Mouse (Mus musculus): ENCODE measurements around the gene Cbl. TPM values are rescaled to one million over a fixed set of nuclear protein-coding genes. Genes with fewer than 3 reads are reported as not detected.

The Cbl gene
- polyA plus RNA-seq, 2 experiments from 2014 or later: 22.8 to 25.0 TPM

DNA sequence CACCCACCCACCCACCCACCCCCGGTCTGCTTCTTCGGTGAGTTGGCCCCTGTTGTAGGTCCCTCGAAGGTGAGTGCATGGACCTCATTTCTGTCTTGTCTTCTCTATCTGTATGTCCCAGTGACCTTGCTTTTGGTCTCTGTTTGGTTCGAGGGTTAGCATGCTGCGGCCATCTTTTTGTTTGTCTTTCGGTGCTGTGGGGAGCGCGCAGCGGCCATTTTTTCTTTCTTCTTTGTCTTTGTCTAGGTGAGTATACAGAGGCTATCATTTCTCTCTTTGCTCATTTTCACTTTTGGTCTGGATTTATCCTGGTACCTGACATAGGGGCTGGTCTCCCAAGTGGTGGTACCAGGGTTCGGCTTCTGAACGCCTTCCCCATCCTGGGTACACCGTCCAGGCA lies 55.0 kb downstream of the Cbl start:
- no peak for ATAC-seq

DNA sequence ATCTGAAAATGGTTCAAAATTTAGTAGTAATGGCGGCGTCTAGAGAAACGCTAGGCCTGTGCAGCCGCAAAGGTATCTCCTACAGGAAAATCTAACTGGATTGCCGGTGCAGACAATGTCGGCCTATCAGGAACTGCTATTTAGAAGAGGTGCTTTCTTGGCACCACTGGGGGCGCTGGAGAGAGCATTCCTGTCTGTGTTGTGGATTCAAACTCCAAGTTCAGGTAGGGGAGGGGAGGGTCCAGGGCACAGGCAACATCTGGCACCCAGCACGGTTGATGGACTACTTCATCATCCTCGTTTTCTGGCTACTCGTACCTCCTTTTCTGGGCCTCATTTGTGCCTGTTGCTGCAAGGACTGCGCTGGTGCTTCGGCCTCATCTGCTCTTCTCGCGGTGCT lies 55.5 kb downstream of the Cbl start:
- no peak for ATAC-seq

DNA sequence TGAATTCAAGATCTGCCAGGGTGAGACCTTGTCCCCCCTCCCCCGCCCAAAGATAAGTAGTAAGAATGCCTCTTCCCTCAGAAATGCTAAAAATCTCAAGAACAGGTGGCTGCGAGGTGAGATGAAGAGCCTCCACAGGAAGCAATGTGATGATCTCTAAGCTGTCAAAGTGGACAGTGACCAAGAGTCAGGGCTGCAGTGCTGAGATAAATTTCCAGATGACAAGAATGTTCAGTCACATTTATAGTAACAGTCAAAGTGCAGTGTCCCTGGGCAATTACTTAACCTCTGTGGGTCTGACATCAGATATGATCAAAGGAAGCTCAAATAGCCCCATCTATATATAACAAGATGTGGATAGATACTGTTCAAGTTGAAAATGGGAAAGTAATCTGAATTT lies 56.4 kb downstream of the Cbl start:
- ATAC-seq: no peak

DNA sequence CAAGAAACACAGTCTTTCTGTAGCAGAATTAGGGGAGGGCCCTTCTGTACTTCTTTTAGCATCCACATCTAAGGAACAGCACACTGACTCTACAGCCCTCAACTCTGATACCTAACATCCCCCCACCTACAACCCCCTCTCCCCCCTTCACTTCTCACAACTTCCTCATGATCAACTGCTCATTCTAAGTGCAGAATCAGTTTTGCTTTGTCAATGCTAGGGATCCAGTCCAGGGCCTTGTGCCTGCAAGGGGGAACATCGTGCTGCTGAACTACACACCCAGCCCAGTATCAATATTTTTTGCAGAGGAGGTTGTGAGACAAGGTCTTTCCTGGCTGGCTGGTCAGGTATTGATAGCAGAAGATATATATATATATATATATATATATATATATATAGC lies 57.9 kb downstream of the Cbl start:
- ATAC-seq: no peak

DNA sequence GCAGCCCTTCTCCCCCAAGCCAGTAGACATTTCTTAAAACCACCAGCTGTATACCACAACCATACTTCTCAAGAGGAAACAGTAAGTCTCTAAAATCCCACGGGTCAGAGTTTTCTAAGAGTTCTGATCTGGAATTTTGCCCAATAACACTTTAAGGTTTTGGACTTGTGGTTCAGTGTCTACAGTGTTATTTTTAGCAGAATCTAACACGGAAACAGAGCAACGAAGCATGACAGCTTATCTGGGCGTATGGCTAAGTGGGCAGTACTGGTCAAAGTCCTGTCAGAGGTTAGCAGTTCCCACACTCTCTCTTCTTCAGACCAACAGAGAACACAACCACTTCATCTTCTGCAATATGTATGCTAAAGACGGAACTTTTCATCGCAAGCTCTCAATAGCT lies 58.3 kb downstream of the Cbl start:
- ATAC-seq: no peak

DNA sequence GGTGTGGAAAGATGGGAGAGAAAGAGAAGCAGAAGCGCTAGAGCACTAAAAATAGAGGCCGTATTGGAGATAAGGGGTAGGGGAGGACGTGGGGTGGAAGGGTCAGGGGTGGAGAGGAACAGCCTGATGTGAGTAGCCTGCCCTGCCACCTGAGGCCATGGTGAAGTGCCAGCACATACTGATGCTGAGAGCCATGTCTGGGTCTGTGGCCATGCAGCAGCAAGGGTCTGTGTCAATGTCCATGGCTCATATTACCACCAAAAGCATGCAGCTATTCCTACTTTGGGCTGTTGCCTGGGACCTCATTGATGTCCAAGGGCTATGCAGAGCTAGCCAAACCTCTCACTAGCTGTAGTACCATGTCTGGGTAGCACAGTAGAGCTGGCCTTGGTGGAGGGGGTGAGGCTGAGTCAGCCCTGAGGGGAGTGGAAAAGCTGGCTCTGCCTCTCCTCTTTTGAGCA lies 63.1 kb downstream of the Cbl start:
- ATAC-seq: no peak

DNA sequence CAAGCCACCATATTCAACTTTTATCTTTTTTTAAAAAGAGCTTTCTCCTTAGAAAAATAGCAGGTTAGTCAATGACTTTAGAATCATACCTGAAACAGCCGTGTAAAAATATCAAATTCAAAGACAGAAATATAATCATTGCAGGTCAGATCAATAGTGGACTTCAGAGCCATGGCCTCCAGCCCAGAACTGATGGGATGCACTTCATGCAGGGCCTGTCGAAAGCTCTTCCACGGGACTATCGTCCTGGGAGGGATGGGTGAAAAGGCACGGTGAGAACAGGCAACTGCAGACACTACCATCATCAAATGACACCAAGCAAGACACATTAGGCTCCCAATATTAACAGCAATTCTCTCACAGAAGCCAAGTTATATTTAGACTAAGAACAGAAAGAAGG lies 64.9 kb downstream of the Cbl start:
- ATAC-seq: no peak

DNA sequence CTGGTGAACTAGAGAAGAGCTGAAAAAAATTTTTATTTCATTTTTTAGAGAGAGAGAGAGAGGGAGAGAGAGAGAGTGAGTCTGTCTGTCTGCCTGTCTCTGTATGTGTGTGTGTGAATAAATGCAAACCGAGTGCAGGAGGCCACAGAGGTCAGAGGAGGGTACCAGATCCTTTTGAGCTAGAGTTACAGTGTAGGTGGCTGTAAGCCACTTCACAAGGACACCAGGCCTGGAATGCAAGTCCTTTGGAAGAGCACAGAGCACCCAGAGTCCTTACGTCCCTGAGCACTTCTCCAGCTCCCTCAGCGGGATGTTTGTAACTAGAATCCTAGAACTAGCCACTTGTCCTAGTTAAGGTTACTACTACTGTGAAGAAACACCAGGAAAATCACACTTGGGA lies 74.0 kb downstream of the Cbl start:
- ATAC-seq: no peak

DNA sequence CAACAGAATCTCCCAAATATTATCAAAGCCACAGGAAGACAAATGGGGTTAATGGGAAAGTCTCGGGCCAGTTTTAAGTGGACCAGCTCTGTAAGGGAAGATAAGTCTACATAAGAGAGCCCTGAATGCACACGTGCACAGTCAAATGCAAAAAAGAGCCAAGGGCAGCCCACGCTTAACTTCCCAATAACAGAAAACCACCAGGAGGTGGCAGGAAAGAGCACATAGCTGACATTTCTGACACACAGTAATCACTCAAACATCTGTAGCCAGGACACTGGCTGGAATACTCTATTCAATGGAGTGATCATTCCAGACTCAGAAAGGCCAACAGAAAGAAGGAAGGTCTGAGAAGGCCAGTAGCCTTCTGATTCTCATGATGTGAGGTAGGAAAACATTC lies 86.6 kb downstream of the Cbl start:
- no peak for ATAC-seq

DNA sequence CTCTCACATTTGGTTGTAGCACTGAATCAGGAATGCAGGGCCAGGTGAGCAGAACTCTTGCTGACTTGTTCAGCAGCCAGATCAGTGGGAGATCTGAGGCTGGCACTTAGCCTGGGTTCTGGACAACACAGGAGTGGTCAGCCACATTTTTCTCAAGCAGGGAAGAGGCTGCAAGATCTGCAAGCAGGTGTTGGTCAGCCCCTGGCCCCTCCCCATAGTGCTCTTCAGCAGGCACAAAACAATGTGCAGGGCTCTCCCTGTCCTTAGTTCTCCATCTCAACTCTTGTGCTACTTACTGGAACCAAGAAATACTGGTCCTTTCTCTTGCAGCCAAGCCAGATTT lies 89.2 kb downstream of the Cbl start:
- ATAC-seq: no peak

DNA sequence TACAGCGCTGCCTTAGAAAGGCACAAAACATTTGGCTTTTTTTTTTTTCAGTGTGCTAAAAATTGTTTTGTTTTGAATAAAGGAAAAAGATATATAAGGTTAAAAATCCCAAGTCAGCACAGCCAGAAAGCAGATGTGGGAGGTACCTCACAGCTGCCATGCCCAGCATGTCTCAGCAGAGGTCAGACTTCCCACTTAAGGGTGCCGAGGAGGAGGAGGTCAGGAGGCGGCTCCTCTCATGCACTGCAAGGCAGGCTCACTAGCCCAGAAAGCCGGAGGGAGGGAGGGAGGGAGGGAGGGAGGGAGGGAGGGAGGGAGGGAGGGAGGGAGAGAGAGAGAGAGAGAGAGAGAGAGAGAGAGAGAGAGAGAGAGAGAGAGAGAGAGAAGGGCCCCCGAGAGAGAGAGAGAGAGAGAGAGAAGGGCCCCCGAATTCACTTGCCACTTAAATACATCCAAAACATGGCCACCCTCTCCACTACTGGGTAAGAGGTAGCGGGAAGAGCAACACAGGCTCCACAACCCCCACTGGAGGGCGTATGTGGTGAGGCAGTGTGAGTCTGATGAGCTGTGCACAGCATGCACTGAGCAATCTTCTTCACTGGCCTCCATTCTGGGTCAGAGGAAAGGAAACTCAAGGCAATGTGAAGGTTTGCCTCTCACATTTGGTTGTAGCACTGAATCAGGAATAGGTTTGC lies 89.7 kb downstream of the Cbl start:
- no peak for ATAC-seq

DNA sequence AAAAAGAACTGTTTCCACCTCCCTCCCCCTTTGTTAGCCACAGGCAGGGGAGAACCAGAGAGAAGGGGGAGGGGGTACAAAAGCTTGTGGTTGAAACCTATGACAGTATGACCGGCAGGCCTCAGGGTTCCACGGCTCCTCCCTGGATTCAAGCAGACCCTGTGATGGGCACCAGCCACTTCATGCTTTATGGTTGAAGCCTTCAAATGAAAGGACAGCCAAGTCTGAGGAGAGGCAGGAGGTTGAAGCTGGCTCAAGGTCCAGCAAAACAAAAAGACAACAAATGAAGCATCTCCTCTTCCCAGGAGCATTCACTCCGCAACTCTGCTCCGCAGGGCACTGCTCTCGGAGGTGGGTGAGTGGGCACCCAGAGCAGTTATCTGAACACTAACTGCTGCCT lies 90.4 kb downstream of the Cbl start:
- no peak for ATAC-seq

DNA sequence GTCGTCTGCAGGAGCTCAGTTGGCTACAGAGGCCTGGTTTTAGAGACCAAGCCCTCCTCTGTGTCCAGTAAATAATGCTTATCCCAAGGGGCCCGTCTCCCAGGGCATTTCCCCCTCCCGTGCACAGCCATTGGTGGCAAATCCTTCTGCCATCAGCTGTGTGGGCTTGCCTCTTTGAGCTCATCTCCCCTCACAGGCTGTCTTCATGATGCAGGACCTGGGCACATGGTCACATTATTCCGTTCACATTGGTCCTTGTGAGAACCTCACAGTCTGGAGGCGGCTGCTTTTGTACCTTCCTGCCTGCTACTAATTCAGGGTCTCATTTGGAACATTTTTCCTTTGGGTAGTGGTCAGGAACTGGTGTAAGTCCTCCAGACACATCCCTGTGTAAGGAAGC lies 91.9 kb downstream of the Cbl start:
- ATAC-seq: no peak

DNA sequence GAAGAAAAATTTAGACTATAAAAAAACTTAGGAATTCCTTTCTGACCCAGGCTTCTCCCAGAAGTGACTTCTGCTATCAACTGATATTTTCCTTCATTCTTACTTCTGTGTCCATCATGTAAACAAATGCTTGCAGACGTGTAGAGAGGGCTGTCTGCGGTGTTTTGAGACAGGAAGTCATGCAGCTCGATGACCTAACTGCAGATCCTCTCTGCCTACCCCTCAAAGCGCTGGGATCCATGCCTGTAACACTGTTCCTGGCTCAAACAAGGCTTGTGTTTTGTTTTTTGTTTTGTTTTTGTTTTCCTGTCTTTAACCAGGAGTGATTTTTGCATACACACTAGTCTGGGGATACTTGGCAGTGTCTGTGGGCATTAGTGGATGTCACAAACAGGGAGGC lies 96.0 kb downstream of the Cbl start:
- ATAC-seq: no peak

DNA sequence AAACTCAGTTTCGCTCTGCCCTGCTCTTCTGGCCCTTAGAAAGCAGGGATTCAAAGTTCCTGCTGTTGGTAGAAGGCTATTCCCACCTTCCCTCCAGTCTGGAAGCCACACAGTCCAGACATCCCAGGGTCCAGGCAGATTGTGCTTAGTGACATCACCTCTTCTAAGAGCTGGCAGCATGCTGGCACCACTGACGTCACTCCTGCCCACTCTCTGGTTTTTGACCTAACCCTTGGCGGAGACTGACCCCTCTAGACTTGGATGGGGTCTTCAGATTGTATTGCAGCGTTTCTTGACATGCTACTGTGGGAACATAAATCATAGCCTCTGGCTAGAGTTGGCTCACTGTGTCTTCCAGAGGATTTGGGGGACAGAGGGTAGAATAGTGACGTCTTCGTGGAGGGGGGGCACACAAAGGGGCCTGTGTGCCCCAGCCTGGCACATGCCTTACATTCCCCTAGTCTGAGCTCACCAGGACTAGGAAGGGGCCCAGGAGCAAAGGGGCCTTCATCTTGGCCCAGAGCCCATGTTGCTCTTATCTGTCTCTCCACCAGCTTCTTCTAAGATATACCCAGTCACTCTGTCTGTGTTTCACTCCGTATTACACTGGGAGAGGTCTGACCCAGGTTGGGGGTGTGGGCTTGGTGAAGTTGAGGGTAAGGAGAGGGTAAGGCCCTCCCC lies 98.0 kb downstream of the Cbl start:
- ATAC-seq: no peak

DNA sequence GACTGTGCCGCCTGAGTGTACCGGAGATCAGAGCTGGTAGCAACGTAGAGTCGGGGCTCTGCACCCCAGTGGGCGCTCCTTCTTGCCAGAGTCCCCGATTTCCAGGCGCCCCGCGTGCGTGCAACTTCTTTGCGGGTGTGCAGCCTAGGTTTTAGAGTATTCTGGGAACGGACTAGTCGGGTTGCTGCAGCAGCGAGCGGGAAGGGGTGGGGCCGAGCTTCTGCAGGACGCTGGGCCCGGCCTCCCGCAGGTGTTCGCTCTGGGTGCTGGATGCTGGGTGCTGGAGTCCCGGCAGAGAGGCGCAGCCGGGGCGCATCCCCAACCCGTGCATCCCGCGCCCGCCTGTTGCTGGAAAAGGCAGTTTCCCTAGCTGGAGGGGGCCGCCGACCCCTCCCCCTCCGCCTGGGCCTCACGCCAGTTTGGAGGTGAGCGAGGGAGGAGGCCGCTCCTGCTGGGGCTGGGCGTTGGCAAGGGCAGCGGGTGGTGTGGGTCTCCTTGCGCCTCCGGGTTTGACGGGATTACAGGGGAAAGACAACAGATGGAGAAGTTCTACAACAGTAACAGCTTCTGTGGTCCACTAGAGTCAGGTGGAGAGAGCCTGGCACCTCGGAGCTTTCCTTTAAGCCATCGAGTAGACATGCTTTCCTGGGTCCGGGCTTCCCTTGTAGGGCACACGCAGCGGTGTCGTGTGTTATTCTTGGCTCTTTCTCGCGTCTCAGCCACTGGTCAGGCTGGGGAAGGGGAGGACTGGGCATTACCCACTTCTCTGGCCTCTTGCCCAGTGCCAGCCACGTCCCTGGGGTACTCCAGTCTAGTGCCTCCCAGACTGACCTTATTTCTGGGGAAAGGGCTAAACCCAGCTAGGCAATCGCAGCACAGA lies 98.8 kb downstream of the Cbl start:
- no peak for ATAC-seq

DNA sequence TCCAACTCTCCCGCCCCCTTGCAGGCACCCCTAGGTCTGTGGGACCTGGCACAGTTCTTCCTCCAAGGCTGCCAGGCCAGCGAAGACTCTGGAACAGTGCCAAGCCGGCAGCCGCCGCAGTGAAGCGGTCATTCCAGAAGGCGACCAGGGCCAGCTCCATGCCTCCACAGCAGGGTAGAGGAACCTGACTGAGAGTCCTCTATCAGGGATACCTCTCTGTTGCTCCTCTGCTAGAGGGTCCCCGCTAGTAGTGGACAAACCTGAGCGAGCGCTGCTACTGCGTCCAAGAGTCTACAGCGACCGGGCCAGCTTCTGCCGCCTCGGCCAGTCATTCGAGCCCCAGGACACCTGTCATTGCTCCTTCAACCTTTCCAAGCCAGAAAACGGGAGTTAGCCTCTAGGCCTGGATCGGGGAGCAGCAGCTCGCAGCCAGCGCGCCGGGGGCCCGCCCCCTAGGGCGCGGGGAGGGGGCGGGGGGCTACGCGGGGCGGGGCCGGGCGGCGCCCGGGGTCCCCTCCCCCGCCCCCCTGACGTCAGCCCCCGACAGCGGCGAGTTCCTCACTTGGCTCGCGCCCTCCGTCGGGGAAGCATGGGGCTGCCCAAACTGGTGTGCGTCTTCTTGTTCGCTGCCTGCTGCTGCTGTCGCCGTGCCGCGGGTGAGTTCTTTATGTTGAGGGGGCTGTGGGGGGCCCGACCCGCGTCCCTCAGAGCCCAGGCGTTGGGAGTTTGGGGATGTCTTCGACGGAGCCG lies 99.6 kb downstream of the Cbl start, which contains the start of gene Mcam:
Gene Mcam (plus strand): TSS at position 369 of the 750 bp plus-strand sequence.
- ATAC-seq: no peak

DNA sequence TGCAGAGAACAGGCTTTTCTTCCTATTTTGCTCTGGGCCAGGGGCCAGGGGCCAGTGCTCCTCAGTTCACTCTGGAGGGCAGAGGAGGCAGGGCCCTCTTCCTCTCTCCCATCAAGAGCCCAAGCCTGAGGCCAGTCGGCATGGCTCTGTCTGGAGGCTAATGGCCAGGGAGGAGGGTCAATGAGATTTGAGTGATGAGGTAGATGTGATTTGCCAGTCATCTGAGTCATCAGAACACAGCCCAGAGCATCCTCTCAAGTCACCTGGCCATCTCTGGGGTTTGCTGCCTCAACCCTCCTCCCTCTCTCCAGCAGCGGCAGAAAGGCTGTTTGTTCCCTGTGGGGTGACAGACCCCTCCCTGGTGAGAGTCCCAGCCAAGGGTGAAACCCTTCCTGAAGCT lies 100.6 kb downstream of the Cbl start:
- no peak for ATAC-seq

DNA sequence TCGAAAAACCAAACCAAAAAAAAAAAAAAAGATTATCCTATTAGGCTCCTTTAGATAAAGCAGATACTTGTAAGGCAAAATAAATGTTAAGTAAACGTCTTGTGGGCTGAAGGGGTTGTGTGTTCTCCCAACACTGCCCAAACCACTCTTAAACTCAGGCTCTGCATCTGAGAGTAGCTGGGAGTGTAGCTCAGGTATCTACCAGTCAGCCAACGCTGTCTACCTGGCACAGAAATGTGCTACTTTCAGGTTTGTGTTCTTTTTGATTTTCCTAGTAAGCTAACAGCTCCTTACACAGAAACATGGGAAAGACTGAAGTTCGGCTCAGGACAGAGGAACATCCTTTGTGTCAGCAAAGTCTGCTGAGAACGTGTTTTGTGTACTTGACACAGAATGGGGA lies 101.6 kb downstream of the Cbl start:
- ATAC-seq: no peak

DNA sequence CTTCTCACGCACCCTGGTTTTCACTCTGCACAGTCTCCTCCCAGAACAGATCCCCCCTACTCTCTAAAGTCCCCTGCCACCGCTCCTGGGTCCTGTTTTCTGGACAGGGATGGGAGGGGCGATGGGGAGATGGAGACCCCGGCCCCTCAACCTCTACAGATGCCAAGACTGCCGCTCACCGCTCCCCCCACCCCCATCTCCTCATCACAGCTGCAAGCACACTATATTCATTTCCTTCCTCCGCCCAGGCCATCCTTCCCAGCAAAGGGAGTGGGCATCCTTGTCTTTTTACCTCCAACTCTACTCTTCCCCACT lies 102.6 kb downstream of the Cbl start:
- ATAC-seq: no peak

DNA sequence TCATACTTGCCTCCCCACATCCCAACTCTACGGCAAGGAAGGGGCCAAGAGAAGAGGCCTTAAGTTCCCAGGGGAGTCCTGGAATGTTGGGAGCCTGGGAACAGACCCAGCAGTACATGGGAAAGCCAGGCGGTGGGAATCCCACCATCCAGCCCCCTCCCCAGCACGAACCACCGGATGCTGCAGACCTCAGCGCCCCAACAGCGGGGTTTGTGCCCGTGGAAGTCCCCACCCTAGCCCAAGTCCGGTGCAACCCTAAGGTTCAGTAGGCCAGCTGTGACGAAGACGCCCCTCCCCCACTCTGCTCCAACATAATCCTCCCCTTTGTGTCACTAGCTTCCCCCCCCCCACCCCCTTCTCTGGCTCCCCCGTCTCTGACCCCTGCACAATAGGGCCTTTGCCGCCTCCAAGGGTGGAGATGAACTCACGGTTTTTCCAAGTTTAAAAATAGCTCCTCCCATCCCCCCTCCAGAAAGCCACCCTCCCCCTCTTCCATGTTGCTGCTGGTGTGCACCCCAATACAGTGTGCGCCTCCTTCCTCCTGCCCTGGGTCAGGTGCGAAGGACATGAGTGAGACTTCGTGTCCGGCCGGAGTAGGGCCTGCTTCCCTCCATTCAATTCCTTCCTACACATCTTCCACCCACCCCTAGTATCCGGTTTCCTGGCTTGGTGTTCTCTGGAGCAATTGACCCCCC lies 103.1 kb downstream of the Cbl start:
- peak; percentile 20 for ATAC-seq

DNA sequence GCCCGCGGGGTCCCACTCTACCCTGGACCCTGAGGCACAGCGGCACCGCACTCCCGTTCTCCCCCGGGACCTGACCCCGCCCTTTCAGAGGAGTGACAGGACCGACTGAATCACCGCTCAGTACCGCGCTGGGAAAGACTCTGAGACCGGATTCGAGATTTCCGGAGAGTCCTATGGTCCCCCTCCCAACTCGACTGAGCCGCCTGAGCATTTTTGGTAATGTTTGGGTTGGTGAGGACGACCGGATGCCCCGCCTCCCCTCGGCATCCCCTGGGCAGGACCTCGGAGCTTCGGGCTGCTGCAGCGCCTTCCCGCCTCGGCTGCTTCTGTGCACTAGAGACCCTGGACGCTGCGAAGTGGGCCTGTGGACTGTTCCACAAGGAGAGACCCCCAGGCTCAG lies 103.8 kb downstream of the Cbl start:
- peak; percentile 91 for ATAC-seq

DNA sequence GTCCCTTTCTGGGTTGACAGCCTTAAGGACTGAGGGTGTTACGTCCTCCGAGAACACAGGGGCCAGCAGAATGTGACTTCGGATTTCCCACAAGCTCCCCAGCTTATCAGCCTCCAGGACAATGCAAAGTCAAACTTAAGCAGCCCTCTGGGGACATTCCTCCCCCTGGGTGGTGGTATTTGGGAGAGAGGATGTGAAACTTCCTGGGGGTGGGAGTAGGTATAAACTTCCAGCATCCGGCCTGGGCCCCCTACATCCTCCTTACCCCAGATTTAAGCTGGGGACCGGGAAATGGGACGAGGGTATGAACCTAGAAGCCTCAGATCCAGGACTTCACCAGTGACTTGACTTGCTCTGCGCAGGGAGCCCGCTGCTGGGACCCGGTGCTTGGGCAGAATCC lies 104.2 kb downstream of the Cbl start:
- ATAC-seq: no peak

All from activated CD4-positive, CD25-positive, alpha-beta regulatory T cell, adult 4 months (primary cell).